Mouse (Mus musculus) kidney, adult 2 months (tissue): ENCODE data around the gene Tshz2.

Source experiments
- CTCF ChIP-seq: fragments of 200-500 bp; conservative IDR thresholded peaks from 2 replicates; pipeline ENCODE4 v1.5.1; 2011; ENCODE audit warnings: low read depth, mild to moderate bottlenecking, control low read depth, low read length, moderate library complexity, mixed read lengths; ENCODE audit not compliant: insufficient read depth, insufficient read length
- POLR2A ChIP-seq: fragments of 200-500 bp; IDR thresholded peaks from one replicate; pipeline ENCODE4 v1.6.1; 2011; ENCODE audit warnings: low read depth, low read length, control low read depth

DNA sequence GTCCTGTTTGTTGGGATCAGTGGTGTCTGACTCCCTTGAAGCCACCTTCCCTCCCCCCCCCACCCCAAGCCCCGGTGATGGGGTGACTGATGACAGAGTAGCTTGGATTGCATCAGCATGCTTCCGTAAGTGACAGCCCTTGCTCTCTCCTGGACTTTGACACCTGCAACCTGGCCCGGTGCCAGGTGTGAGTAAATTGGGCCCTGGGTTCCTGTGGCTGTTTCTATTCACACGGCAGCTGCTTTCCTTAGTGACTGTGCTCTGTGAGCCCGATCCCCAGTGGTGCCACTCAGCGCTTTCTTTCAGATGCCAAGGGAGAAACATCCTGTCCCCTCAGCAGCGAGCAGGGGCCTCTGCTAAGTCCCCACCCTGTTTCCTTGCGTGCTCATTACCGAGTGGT is 62.2 kb downstream of the Tshz2 start:
- TF ChIP-seq CTCF, result no peak
- TF ChIP-seq POLR2A, result no peak
